Mouse (Mus musculus) heart, embryonic 15.5 days (tissue): Measurements from ENCODE around the gene Ulk4. TPM values are rescaled to one million over a fixed set of nuclear protein-coding genes. Genes with fewer than 3 reads are reported as not detected.

Source experiments
- ATAC-seq: fragments of 200-750 bp; cut with Nextera tagmentation; replicated peaks from 2 replicates; pipeline ENCODE4 v1.8.0; 2017; ENCODE audit warnings: low read depth, moderate TSS enrichment; ENCODE audit not compliant: insufficient number of reproducible peaks, insufficient read depth, low FRiP score
- H3K27ac ChIP-seq: fragments of 300-500 bp; sonication (generic); 2 replicates; pipeline ENCODE4 v1.5.1; 2015; ENCODE audit warnings: mild to moderate bottlenecking, inconsistent platforms
- H3K27me3 ChIP-seq: fragments of 300-500 bp; sonication (generic); 2 replicates; pipeline ENCODE4 v1.6.1; 2015; ENCODE audit warnings: inconsistent platforms
- H3K36me3 ChIP-seq: fragments of 300-500 bp; sonication (generic); 2 replicates; pipeline ENCODE4 v1.6.1; 2015; ENCODE audit warnings: mild to moderate bottlenecking, inconsistent platforms
- H3K4me1 ChIP-seq: fragments of 300-500 bp; sonication (generic); replicated peaks from 2 replicates; pipeline ENCODE4 v1.6.1; 2015; ENCODE audit warnings: inconsistent platforms
- H3K4me2 ChIP-seq: fragments of 300-500 bp; sonication (generic); 2 replicates; pipeline ENCODE4 v1.6.1; 2015; ENCODE audit warnings: inconsistent platforms, mild to moderate bottlenecking, moderate library complexity
- H3K4me3 ChIP-seq: fragments of 300-500 bp; sonication (generic); 2 replicates; pipeline ENCODE4 v1.5.1; 2015; ENCODE audit warnings: mild to moderate bottlenecking, inconsistent platforms
- H3K9ac ChIP-seq: fragments of 300-500 bp; sonication (generic); 2 replicates; pipeline ENCODE4 v1.6.1; 2015; ENCODE audit warnings: mild to moderate bottlenecking, inconsistent platforms
- H3K9me3 ChIP-seq: fragments of 300-500 bp; sonication (generic); replicated peaks from 2 replicates; pipeline ENCODE4 v1.6.1; 2016; ENCODE audit warnings: inconsistent platforms
- WGBS: fragments of 180-500 bp; shearing (Covaris S2); methylation state at CpG from one replicate; pipeline ENCODE4 v1.1.7; 2015; ENCODE audit warnings: mixed read lengths; 5-methylcytosine and 5-hydroxymethylcytosine counted together
- polyA plus RNA-seq: library from polyadenylated mRNA; unstranded; fragments of >200 nt; fragmentation: Nextera tagmentation; extraction: Ambion mirVana; gene quantifications from 2 replicates; pipeline ENCODE4 v1.2.1, GENCODE M21; 2015

Gene Ulk4
- polyA plus RNA-seq, 1 experiment from 2014 or later, result 89.3 TPM

DNA sequence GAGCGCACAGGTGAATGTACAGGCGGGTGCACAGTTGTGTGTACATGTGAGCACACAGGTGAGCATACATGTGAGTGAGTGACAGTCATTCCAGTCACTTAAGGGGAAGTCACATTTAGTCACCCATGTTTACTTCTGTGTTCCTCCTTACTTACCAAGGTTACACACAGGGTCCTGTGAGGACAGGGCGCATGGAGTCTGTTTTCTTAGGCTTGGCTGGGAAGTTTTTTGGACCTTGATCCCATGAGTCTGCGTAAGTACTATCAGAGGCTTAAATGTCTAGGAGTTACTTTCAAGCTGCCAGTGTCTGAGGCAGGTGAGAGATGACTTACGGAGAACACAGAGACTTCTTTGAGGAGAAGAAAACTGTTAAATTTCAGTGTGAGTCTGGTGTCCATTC, 291.5 kb downstream of the Ulk4 start:
- peaks cover 40% of the 10 kb centered on the region for H3K4me1 ChIP-seq
- ATAC-seq, result no peak
- WGBS, result 94% methylated on average over 5 of the region's 5 CpGs

DNA sequence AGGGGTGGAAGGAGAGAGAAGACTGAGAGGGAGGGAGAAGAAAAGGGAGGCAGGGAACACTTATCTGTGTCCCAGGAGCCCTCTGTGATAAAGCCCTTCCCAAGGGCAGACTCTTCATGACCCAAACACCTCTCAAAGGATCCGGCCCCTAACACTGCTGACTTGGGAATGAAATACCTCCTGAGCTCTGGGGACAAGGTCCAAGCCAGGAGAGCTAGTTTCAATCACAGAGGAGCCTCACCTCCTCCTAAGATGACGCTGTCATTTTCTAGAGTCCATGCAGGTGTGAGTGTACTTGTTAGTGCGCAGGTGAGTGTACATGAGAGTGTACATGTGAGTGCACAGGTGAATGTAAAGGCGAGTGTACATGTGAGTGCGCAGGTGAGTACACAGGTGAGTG, 292.0 kb downstream of the Ulk4 start:
- H3K4me2 ChIP-seq, result no peak overlapping the region
- H3K36me3 ChIP-seq, result no peaks in the 10 kb centered on the region
- peaks cover 40% of the 10 kb centered on the region for H3K4me1 ChIP-seq
- H3K27me3 ChIP-seq, result no peaks in the 10 kb centered on the region
- H3K9ac ChIP-seq, result no peak overlapping the region
- no peak overlapping the region for H3K4me3 ChIP-seq
- ATAC-seq, result no peak
- H3K9me3 ChIP-seq, result no peaks in the 10 kb centered on the region
- 92% methylated on average over 5 of the region's 5 CpGs for WGBS
- H3K27ac ChIP-seq, result no peak overlapping the region

More for the DNA sequence above, 291.5 kb downstream of the Ulk4 start:
- Histone ChIP-seq H3K9me3 (no peaks in the 10 kb centered on the region), H3K27me3 (no peaks in the 10 kb centered on the region), H3K27ac (no peak overlapping the region), H3K36me3 (no peaks in the 10 kb centered on the region), H3K9ac (no peak overlapping the region), H3K4me2 (no peak overlapping the region), H3K4me3 (no peak overlapping the region)

DNA sequence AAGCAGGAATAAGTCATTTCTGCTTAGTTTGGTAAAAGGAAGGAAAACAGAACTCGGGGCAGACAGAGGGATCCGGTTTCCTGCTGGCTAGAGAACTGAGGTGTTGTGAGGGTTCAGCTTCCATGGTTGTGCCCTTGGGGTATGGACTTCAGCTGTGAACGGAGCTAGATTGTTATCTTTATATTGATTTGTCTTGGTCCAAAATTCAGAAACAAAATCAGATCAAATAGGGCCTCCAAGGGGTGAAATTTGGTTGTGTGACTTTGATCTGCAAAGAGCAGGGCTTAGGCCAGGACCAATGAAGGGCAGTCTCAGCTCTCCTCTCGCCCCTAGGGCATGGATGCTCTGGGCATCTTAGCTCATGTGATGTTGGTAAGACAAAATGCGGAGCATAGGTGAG, 292.5 kb downstream of the Ulk4 start:
- Histone ChIP-seq H3K4me2 (no peak overlapping the region), H3K9ac (no peak overlapping the region), H3K36me3 (no peaks in the 10 kb centered on the region), H3K27ac (no peak overlapping the region), H3K4me3 (no peak overlapping the region), H3K4me1 (peaks cover 40% of the 10 kb centered on the region), H3K9me3 (no peaks in the 10 kb centered on the region), H3K27me3 (no peaks in the 10 kb centered on the region)
- 72% methylated on average over 5 of the region's 5 CpGs for WGBS
- ATAC-seq, result no peak

GRCm38 (mm10) chr9:120983849-120984248, 293.1 kb downstream of the Ulk4 start:
- ATAC-seq, result no peak

GRCm38 (mm10) chr9:120981777-120982176, 295.2 kb downstream of the Ulk4 start:
- H3K36me3 ChIP-seq, result no peaks in the 10 kb centered on the region
- WGBS, result 79% methylated on average over 7 of the region's 7 CpGs

More at GRCm38 (mm10) chr9:120983849-120984248, 293.1 kb downstream of the Ulk4 start:
- Histone ChIP-seq H3K4me2 (no peak overlapping the region), H3K4me1 (peaks cover 34% of the 10 kb centered on the region), H3K27ac (no peak overlapping the region), H3K4me3 (no peak overlapping the region), H3K27me3 (no peaks in the 10 kb centered on the region), H3K36me3 (no peaks in the 10 kb centered on the region), H3K9ac (no peak overlapping the region), H3K9me3 (no peaks in the 10 kb centered on the region)
- 85% methylated on average over 8 of the region's 8 CpGs for WGBS

GRCm38 (mm10) chr9:120976856-120977255, 300.1 kb downstream of the Ulk4 start:
- no peak overlapping the region for H3K4me2 ChIP-seq
- no peaks in the 10 kb centered on the region for H3K36me3 ChIP-seq
- no peaks in the 10 kb centered on the region for H3K27me3 ChIP-seq
- no peak overlapping the region for H3K4me3 ChIP-seq
- peaks cover 21% of the 10 kb centered on the region for H3K4me1 ChIP-seq
- H3K9me3 ChIP-seq, result no peaks in the 10 kb centered on the region
- no peak overlapping the region for H3K9ac ChIP-seq
- no peak for ATAC-seq
- no peak overlapping the region for H3K27ac ChIP-seq
- WGBS, result 95% methylated on average over 4 of the region's 4 CpGs

More at GRCm38 (mm10) chr9:120981777-120982176, 295.2 kb downstream of the Ulk4 start:
- H3K27me3 ChIP-seq, result no peaks in the 10 kb centered on the region
- no peak overlapping the region for H3K4me3 ChIP-seq
- no peak overlapping the region for H3K9ac ChIP-seq
- H3K27ac ChIP-seq, result no peak overlapping the region
- ATAC-seq, result no peak
- H3K4me2 ChIP-seq, result no peak overlapping the region
- H3K4me1 ChIP-seq, result peaks cover 14% of the 10 kb centered on the region
- H3K9me3 ChIP-seq, result no peaks in the 10 kb centered on the region

GRCm38 (mm10) chr9:120976158-120976557, 300.8 kb downstream of the Ulk4 start:
- peak; percentile 72 for ATAC-seq
- Histone ChIP-seq H3K4me1 (peaks cover 21% of the 10 kb centered on the region), H3K4me3 (no peak overlapping the region), H3K4me2 (no peak overlapping the region), H3K9ac (no peak overlapping the region), H3K27me3 (no peaks in the 10 kb centered on the region), H3K9me3 (no peaks in the 10 kb centered on the region), H3K36me3 (no peaks in the 10 kb centered on the region), H3K27ac (peak overlapping the region; percentile 10; the same call in 1 of the 2 replicates)
- 36% methylated on average over 5 of the region's 5 CpGs for WGBS

GRCm38 (mm10) chr9:120974209-120974608, 302.8 kb downstream of the Ulk4 start:
- H3K36me3 ChIP-seq, result peaks cover 4% of the 10 kb centered on the region; the same call in 1 of the 2 replicates
- H3K4me2 ChIP-seq, result no peak overlapping the region
- no peaks in the 10 kb centered on the region for H3K9me3 ChIP-seq
- H3K9ac ChIP-seq, result no peak overlapping the region
- H3K4me3 ChIP-seq, result no peak overlapping the region
- H3K4me1 ChIP-seq, result peaks cover 21% of the 10 kb centered on the region
- WGBS, result 82% methylated on average over 2 of the region's 2 CpGs
- ATAC-seq, result no peak
- no peak overlapping the region for H3K27ac ChIP-seq
- no peaks in the 10 kb centered on the region for H3K27me3 ChIP-seq

DNA sequence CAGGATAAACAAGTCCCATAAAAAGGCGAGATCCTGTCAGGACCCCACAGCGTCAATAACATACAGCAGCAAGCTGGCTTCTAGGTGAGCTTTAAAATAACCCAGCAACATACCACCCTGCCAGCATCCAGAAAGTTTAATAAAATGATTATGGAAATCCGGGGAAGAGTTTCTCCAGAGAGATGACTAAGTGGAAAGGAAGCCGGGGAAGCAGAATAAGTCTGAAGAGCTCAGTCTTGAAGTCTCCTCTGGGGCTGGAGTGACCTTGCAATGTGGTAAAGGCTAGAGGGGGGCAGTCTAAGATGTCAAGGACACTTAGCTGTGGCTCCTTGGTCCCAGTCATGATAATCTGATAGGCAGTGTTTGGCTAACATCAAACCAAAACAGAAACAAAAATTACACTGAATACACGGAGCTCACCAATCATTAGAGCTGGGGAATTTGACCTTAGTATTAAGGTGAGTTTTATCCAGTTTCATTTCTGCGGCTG, 303.9 kb downstream of the Ulk4 start:
- Histone ChIP-seq H3K27ac (no peak overlapping the region), H3K9ac (no peak overlapping the region), H3K9me3 (no peaks in the 10 kb centered on the region), H3K4me1 (peaks cover 21% of the 10 kb centered on the region), H3K4me2 (no peak overlapping the region), H3K27me3 (no peaks in the 10 kb centered on the region), H3K36me3 (peaks cover 14% of the 10 kb centered on the region; the same call in 1 of the 2 replicates), H3K4me3 (no peak overlapping the region)
- WGBS, result 55% methylated on average over 6 of the region's 6 CpGs
- no peak for ATAC-seq

- no peak overlapping the region for H3K4me2 ChIP-seq
- H3K27ac ChIP-seq, result no peak overlapping the region
- H3K4me1 ChIP-seq, result peaks cover 50% of the 10 kb centered on the region
- 81% methylated on average over 10 of the region's 10 CpGs for WGBS
- H3K4me3 ChIP-seq, result no peak overlapping the region
- no peaks in the 10 kb centered on the region for H3K9me3 ChIP-seq
- H3K9ac ChIP-seq, result no peak overlapping the region
- no peaks in the 10 kb centered on the region for H3K27me3 ChIP-seq
- no peak for ATAC-seq
- H3K36me3 ChIP-seq, result peaks cover 78% of the 10 kb centered on the region
These were observed 312.0 kb downstream of the Ulk4 start for GRCm38 (mm10) chr9:120965007-120965406.

DNA sequence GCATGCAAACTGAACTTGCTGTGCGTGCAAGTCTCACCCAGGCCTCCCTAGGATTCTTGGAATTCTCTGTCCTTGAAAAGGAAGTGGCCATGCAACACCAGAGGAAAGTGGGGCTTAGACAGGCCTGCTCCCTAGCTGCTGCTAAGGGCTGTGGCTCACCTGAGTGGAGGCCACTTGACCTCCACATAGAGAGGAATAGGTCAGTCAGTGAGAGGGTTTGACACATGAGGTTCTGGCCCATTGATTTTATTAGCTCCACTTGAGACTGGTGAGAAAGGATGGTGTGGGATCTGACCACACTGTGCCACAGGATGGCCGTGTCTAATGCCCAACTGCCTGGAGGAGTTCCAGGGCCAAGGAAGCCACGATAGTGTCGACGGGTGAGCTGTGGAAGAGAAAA, 312.8 kb downstream of the Ulk4 start:
- no peak overlapping the region for H3K4me2 ChIP-seq
- no peak for ATAC-seq
- peaks cover 83% of the 10 kb centered on the region for H3K36me3 ChIP-seq
- H3K9ac ChIP-seq, result no peak overlapping the region
- H3K27me3 ChIP-seq, result no peaks in the 10 kb centered on the region
- H3K4me1 ChIP-seq, result peaks cover 51% of the 10 kb centered on the region
- WGBS, result 70% methylated on average over 5 of the region's 5 CpGs
- H3K27ac ChIP-seq, result 0 out of 2 replicates have a peak overlapping the region, but pooled peaks have one; percentile 19
- no peak overlapping the region for H3K4me3 ChIP-seq
- H3K9me3 ChIP-seq, result no peaks in the 10 kb centered on the region

GRCm38 (mm10) chr9:120963720-120964119, 313.3 kb downstream of the Ulk4 start:
- H3K36me3 ChIP-seq, result peaks cover 83% of the 10 kb centered on the region
- no peak overlapping the region for H3K4me3 ChIP-seq
- no peak for ATAC-seq
- 85% methylated on average over 3 of the region's 3 CpGs for WGBS
- H3K9ac ChIP-seq, result no peak overlapping the region
- H3K27ac ChIP-seq, result peak overlapping the region; percentile 19; the same call in 1 of the 2 replicates
- H3K27me3 ChIP-seq, result no peaks in the 10 kb centered on the region
- no peaks in the 10 kb centered on the region for H3K9me3 ChIP-seq
- no peak overlapping the region for H3K4me2 ChIP-seq
- peaks cover 56% of the 10 kb centered on the region for H3K4me1 ChIP-seq
